Mouse (Mus musculus) stomach, embryonic 16.5 days (tissue): ENCODE measurements around the gene Man2b2. TPM values are rescaled to one million over a fixed set of nuclear protein-coding genes. Genes with fewer than 3 reads are reported as not detected.

ENCODE experiments used
- ATAC-seq: fragments of 200-750 bp; cut with Nextera tagmentation; 2 replicates; pipeline ENCODE4 v1.8.0; 2017; ENCODE audit warnings: moderate number of reproducible peaks, moderate TSS enrichment; ENCODE audit not compliant: insufficient read depth, low FRiP score
- H3K27ac ChIP-seq: fragments of 300-500 bp; sonication (generic); 2 replicates; pipeline ENCODE4 v1.5.1; 2014; ENCODE audit warnings: low read length
- H3K27me3 ChIP-seq: fragments of 300-500 bp; sonication (generic); 2 replicates; pipeline ENCODE4 v1.6.1; 2014; ENCODE audit warnings: low read length, control low read depth, mixed read lengths; ENCODE audit not compliant: control insufficient read depth, insufficient read depth
- H3K36me3 ChIP-seq: fragments of 300-500 bp; sonication (generic); 2 replicates; pipeline ENCODE4 v1.6.1; 2014; ENCODE audit warnings: low read length; ENCODE audit not compliant: control insufficient read depth, insufficient read depth
- H3K4me1 ChIP-seq: fragments of 300-500 bp; sonication (generic); 2 replicates; pipeline ENCODE4 v1.6.1; 2014; ENCODE audit warnings: low read length, control low read depth, mixed read lengths; ENCODE audit not compliant: control insufficient read depth, insufficient read depth
- H3K4me2 ChIP-seq: fragments of 300-500 bp; sonication (generic); 2 replicates; pipeline ENCODE4 v1.6.1; 2014; ENCODE audit warnings: low read depth, low read length, mixed read lengths
- H3K4me3 ChIP-seq: fragments of 300-500 bp; sonication (generic); replicated peaks from 2 replicates; pipeline ENCODE4 v1.5.1; 2014; ENCODE audit warnings: mild to moderate bottlenecking, low read length
- H3K9ac ChIP-seq: fragments of 300-500 bp; sonication (generic); 2 replicates; pipeline ENCODE4 v1.6.1; 2014; ENCODE audit warnings: low read length
- H3K9me3 ChIP-seq: fragments of 300-500 bp; sonication (generic); replicated peaks from 2 replicates; pipeline ENCODE4 v1.6.1; 2016; ENCODE audit warnings: low read length, control low read depth; ENCODE audit not compliant: control insufficient read depth
- WGBS: fragments of 180-500 bp; shearing (Covaris S2); extraction: QIAGEN DNeasy Blood & Tissue Kit; methylation state at CpG from one replicate; pipeline ENCODE4 v1.1.7; 2014; 5-methylcytosine and 5-hydroxymethylcytosine counted together
- polyA plus RNA-seq: library from polyadenylated mRNA; unstranded; fragments of >200 nt; fragmentation: Nextera tagmentation; extraction: Ambion mirVana; gene quantifications from 2 replicates; pipeline ENCODE4 v1.2.1, GENCODE M21; 2015

Gene Man2b2
- polyA plus RNA-seq, 1 experiment from 2014 or later: 21.8 TPM

GRCm38 (mm10) chr5:36766958-36767703 is 63.3 kb downstream of the Man2b2 start:
- no peak overlapping the region for H3K9ac ChIP-seq
- H3K4me1 ChIP-seq: no peaks in the 10 kb centered on the region
- ATAC-seq: no peak
- H3K36me3 ChIP-seq: no peaks in the 10 kb centered on the region
- WGBS: 28% methylated on average over 10 of the region's 10 CpGs
- no peak overlapping the region for H3K4me2 ChIP-seq
- H3K4me3 ChIP-seq: no peak overlapping the region
- H3K9me3 ChIP-seq: no peaks in the 10 kb centered on the region
- H3K27ac ChIP-seq: no peak overlapping the region
- H3K27me3 ChIP-seq: no peaks in the 10 kb centered on the region

DNA sequence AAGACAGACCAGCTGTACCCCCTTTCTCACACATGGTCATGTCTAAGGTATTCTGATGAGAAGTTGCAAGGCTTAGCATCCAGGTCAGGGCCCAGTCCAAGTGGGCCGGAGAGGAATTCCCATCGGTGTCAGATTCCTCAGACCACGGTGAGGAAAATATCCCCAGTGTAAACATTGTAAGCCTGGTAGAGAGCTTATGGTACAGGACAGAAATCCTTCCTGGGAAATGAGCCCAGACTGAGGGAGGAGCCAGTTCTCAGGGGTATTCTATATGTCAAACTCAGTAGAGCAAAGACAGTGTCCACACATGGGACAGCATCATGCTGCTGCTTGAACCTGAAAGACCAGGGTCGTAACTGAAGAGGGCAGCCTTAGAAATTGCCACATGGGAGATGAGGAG is 70.6 kb downstream of the Man2b2 start:
- H3K27me3 ChIP-seq: no peaks in the 10 kb centered on the region
- no peak overlapping the region for H3K9ac ChIP-seq
- H3K4me1 ChIP-seq: peaks cover 5% of the 10 kb centered on the region; the same call in 1 of the 2 replicates
- no peak overlapping the region for H3K4me3 ChIP-seq
- no peak overlapping the region; the same call in none of the 2 replicates for H3K27ac ChIP-seq
- no peaks in the 10 kb centered on the region for H3K36me3 ChIP-seq
- no peaks in the 10 kb centered on the region for H3K9me3 ChIP-seq
- WGBS: 35% methylated on average over 4 of the region's 4 CpGs
- ATAC-seq: peak; percentile 66; the same call in 1 of the 2 replicates
- no peak overlapping the region for H3K4me2 ChIP-seq

DNA sequence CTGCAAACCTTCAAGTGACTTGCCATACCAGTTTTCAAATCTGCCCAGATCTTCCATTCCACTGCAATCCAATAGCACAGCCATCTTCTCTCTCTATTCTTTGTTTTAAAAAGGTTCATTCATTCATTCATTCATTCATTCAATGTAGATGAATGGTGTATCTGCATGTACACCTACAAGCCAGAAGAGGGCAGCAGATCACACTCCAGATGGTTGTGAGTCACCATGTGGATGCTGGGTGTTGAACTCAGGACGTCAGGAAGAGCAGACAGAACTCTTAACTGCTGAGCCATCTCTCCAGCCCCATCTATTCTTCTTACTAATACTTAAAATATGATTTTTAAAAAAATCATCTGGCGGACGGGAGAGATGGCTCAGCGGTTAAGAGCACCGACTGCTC is 73.4 kb downstream of the Man2b2 start:
- H3K27ac ChIP-seq: no peak overlapping the region
- no peak overlapping the region for H3K9ac ChIP-seq
- H3K9me3 ChIP-seq: no peaks in the 10 kb centered on the region
- peaks cover 5% of the 10 kb centered on the region; the same call in 1 of the 2 replicates for H3K4me1 ChIP-seq
- no peak overlapping the region for H3K4me2 ChIP-seq
- no peaks in the 10 kb centered on the region for H3K27me3 ChIP-seq
- WGBS: 71% methylated on average over 5 of the region's 5 CpGs
- no peak for ATAC-seq
- no peak overlapping the region for H3K4me3 ChIP-seq
- H3K36me3 ChIP-seq: no peaks in the 10 kb centered on the region

Other genes starting within 250 kb of the Man2b2 start
- gene Tbc1d14, start 237.4 kb downstream of the Man2b2 start, polyA plus RNA-seq: 39.5 and 43.6 TPM in 2 replicates
- 20.4 and 20.5 TPM in 2 replicates for gene D5Ertd579e, start 134.6 kb downstream of the Man2b2 start, polyA plus RNA-seq
- 12.8 and 18.3 TPM in 2 replicates for gene Bloc1s4, start 82.0 kb downstream of the Man2b2 start, polyA plus RNA-seq
- gene Mrfap1, start 33.9 kb downstream of the Man2b2 start, polyA plus RNA-seq: 279 and 321 TPM in 2 replicates
- 0.63 and 0.76 TPM in 2 replicates for gene Ppp2r2c, start 37.9 kb upstream of the Man2b2 start, polyA plus RNA-seq
- gene Wfs1, start 158.6 kb upstream of the Man2b2 start, polyA plus RNA-seq: 13.1 and 15.4 TPM in 2 replicates